Mouse (Mus musculus) retina, adult 2 months (tissue): Measurements from ENCODE around the gene Lrwd1.

Experiments used
- DNase-seq: peaks from one replicate; pipeline ENCODE4 v3.0.0-alpha.2; 2012; ENCODE audit warnings: low read depth, low spot score

The Lrwd1 gene

GRCm38 (mm10) chr5:136091927-136092326 lies 43.9 kb downstream of the Lrwd1 start:
- no peak for DNase-seq

- DNase-seq: no peak
Observed at GRCm38 (mm10) chr5:136088821-136089575, 46.9 kb downstream of the Lrwd1 start.

- DNase-seq: no peak
Observed at GRCm38 (mm10) chr5:136086290-136086689, 49.6 kb downstream of the Lrwd1 start.

GRCm38 (mm10) chr5:136084891-136085651 lies 50.8 kb downstream of the Lrwd1 start:
- DNase-seq: no peak

- DNase-seq: no peak
Observed at GRCm38 (mm10) chr5:136084144-136084881, 51.6 kb downstream of the Lrwd1 start.

GRCm38 (mm10) chr5:136083669-136084107 lies 52.2 kb downstream of the Lrwd1 start, which contains the start of gene Rasa4:
Gene Rasa4 (plus strand): TSS chr5:136083916.
- DNase-seq: peak; percentile 85

- no peak for DNase-seq
Observed at GRCm38 (mm10) chr5:136082345-136082744, 53.5 kb downstream of the Lrwd1 start.

- no peak for DNase-seq
Observed at GRCm38 (mm10) chr5:136078136-136078535, 57.7 kb downstream of the Lrwd1 start.

- DNase-seq: no peak
Observed at GRCm38 (mm10) chr5:136077001-136077550, 58.8 kb downstream of the Lrwd1 start.

- DNase-seq: no peak
Observed at GRCm38 (mm10) chr5:136076284-136076683, 59.6 kb downstream of the Lrwd1 start.

- DNase-seq: no peak
Observed at GRCm38 (mm10) chr5:136075076-136075475, 60.8 kb downstream of the Lrwd1 start.

GRCm38 (mm10) chr5:136073526-136073925 lies 62.3 kb downstream of the Lrwd1 start:
- no peak for DNase-seq

GRCm38 (mm10) chr5:136073051-136073450 lies 62.8 kb downstream of the Lrwd1 start:
- no peak for DNase-seq
